Mouse (Mus musculus) ES-E14 (cell line): ENCODE measurements around the gene Olfr1301. TPM values are rescaled to one million over a fixed set of nuclear protein-coding genes. Genes with fewer than 3 reads are reported as not detected.

Experiments
- DNase-seq: peaks from one replicate; pipeline ENCODE4 v3.0.0-alpha.2; 2013; ENCODE audit warnings: low read depth, low spot score
- H3K27ac ChIP-seq: 2 replicates; pipeline ENCODE4 v1.5.1; 2012; ENCODE audit warnings: low read depth, mild to moderate bottlenecking, low read length, moderate library complexity, mixed read lengths; ENCODE audit not compliant: poor library complexity, insufficient read depth, severe bottlenecking
- H3K36me3 ChIP-seq: 2 replicates; pipeline ENCODE4 v1.6.1; 2012; ENCODE audit warnings: mild to moderate bottlenecking, low read length, moderate library complexity, mixed read lengths; ENCODE audit not compliant: control insufficient read depth, poor library complexity, insufficient read depth, severe bottlenecking
- H3K4me1 ChIP-seq, 2 experiments: fragments of 150-350 bp in 1 of 2; sonication (generic) in 1 of 2; 2 replicates each; pipeline ENCODE4 v1.6.1; 2012; ENCODE audit warnings: low read length in 2 of 2, mild to moderate bottlenecking in 1 of 2, mixed read lengths in 1 of 2; ENCODE audit not compliant: control insufficient read depth in 2 of 2, insufficient read depth in 2 of 2, poor library complexity in 1 of 2
- H3K4me3 ChIP-seq, 2 experiments: fragments of 150-350 bp in 1 of 2; sonication (generic) in 1 of 2; 2 replicates each; pipeline ENCODE4 v1.5.1; 2012; ENCODE audit warnings: low read length in 2 of 2, low read depth in 1 of 2, mild to moderate bottlenecking in 1 of 2, mixed read lengths in 1 of 2; ENCODE audit not compliant: insufficient read depth in 1 of 2, poor library complexity in 1 of 2, severe bottlenecking in 1 of 2
- H3K9ac ChIP-seq: 2 replicates; pipeline ENCODE4 v1.6.1; 2012; ENCODE audit warnings: low read depth, mild to moderate bottlenecking, low read length, mixed read lengths; ENCODE audit not compliant: poor library complexity, insufficient read depth, severe bottlenecking
- H3K9me3 ChIP-seq: fragments of 150-350 bp; sonication (generic); 2 replicates; pipeline ENCODE4 v1.6.1; 2012; ENCODE audit warnings: low read depth, mild to moderate bottlenecking, low read length; ENCODE audit not compliant: control insufficient read depth, insufficient read depth
- CHD2 ChIP-seq: IDR thresholded peaks from 2 replicates; pipeline ENCODE4 v1.6.1; 2014; ENCODE audit warnings: mild to moderate bottlenecking, low read depth, low read length, inconsistent platforms
- HCFC1 ChIP-seq: IDR thresholded peaks from 2 replicates; pipeline ENCODE4 v1.6.1; 2012; ENCODE audit warnings: low read length, inconsistent platforms, borderline replicate concordance; ENCODE audit not compliant: insufficient read depth
- MAFK ChIP-seq: IDR thresholded peaks from 2 replicates; pipeline ENCODE4 v1.6.1; 2014; ENCODE audit warnings: mild to moderate bottlenecking, low read depth, low read length, inconsistent platforms; ENCODE audit not compliant: insufficient read depth
- ZC3H11A ChIP-seq: IDR thresholded peaks from 2 replicates; pipeline ENCODE4 v1.6.1; 2012; ENCODE audit warnings: low read depth, mild to moderate bottlenecking, inconsistent platforms, low read length, borderline replicate concordance
- ZNF384 ChIP-seq: IDR thresholded peaks from 2 replicates; pipeline ENCODE4 v1.6.1; 2012; ENCODE audit warnings: low read depth, low read length, inconsistent platforms
- in situ Hi-C, 2 experiments: fragments of 600-800 bp; cut with MboI; formaldehyde crosslinking; loops; one replicate each; pipeline ENCODE4 v1.15.1; 2025; ENCODE audit warnings: low sequenced_read_pairs in 2 of 2, inconsistent platforms in 1 of 2; ENCODE audit not compliant: unreplicated experiment in 2 of 2
- total RNA-seq: library from RNA; depleted of rRNA; stranded (reverse); fragments of 300-350 nt; gene quantifications from 2 replicates; pipeline ENCODE4 v1.2.3, GENCODE M21; 2012; rRNA removed

Olfr1301 gene
- total RNA-seq, result not detected in 2 replicates

GRCm38 (mm10) chr2:111750706-111751105 is at the start of gene Olfr1301:
Olfr1301 (plus strand) TSS chr2:111751006.
- no peak within 1 kb of the TSS for H3K27ac ChIP-seq
- H3K36me3 ChIP-seq, result no peaks in the 10 kb centered on the region
- no peak within 1 kb of the TSS for H3K4me3 ChIP-seq
- DNase-seq, result no peak
- H3K9me3 ChIP-seq, result no peaks in the 10 kb centered on the region
- no peak for TF ChIP-seq ZNF384
- TF ChIP-seq ZC3H11A, result no peak
- no peak for TF ChIP-seq MAFK
- TF ChIP-seq HCFC1, result no peak
- no peak for TF ChIP-seq CHD2
- H3K9ac ChIP-seq, result no peak within 1 kb of the TSS
- in situ Hi-C loops, result no loop called here
- no peaks in the 10 kb centered on the region for H3K4me1 ChIP-seq

GRCm38 (mm10) chr2:111726739-111727138 is 24.1 kb upstream of the Olfr1301 start:
- Histone ChIP-seq H3K4me1 (no peaks in the 10 kb centered on the region), H3K36me3 (no peaks in the 10 kb centered on the region), H3K9ac (no peak overlapping the region), H3K27ac (no peak overlapping the region), H3K4me3 (no peak overlapping the region), H3K9me3 (no peaks in the 10 kb centered on the region)
- in situ Hi-C loops, result no loop called here
- TF ChIP-seq ZC3H11A, result no peak
- no peak for TF ChIP-seq HCFC1
- no peak for TF ChIP-seq ZNF384
- TF ChIP-seq CHD2, result no peak
- no peak for TF ChIP-seq MAFK
- no peak for DNase-seq

GRCm38 (mm10) chr2:111777129-111777528 is 26.3 kb downstream of the Olfr1301 start, which contains the start of gene Olfr1302:
Olfr1302 (plus strand) TSS chr2:111777429.
- DNase-seq, result no peak
- Histone ChIP-seq H3K9ac (no peak within 1 kb of the TSS), H3K27ac (no peak within 1 kb of the TSS), H3K36me3 (no peaks in the 10 kb centered on the region), H3K9me3 (no peaks in the 10 kb centered on the region), H3K4me3 (no peak within 1 kb of the TSS), H3K4me1 (no peaks in the 10 kb centered on the region)
- in situ Hi-C loops, result no loop called here
- TF ChIP-seq CHD2 (no peak), MAFK (no peak), ZNF384 (no peak), HCFC1 (no peak), ZC3H11A (no peak)

Other genes with a start within 250 kb of the Olfr1301 start
- gene Olfr1293-ps, start 225.8 kb upstream of the Olfr1301 start, total RNA-seq, result not detected in 2 replicates
- not detected in 2 replicates for gene Olfr1294, start 210.7 kb upstream of the Olfr1301 start, total RNA-seq
- gene Olfr1295, start 181.3 kb upstream of the Olfr1301 start, total RNA-seq, result not detected in 2 replicates
- gene Olfr1297, start 124.5 kb upstream of the Olfr1301 start, total RNA-seq, result not detected in 2 replicates
- not detected in 2 replicates for gene Olfr1298, start 101.8 kb upstream of the Olfr1301 start, total RNA-seq
- gene Olfr1299, start 89.6 kb upstream of the Olfr1301 start, total RNA-seq, result not detected in 2 replicates
- gene Olfr1302, start 26.4 kb downstream of the Olfr1301 start, total RNA-seq, result not detected in 2 replicates
- not detected in 2 replicates for gene Olfr1303, start 69.3 kb downstream of the Olfr1301 start, total RNA-seq
- gene Olfr1305, start 126.1 kb downstream of the Olfr1301 start, total RNA-seq, result not detected in 2 replicates
- not detected in 2 replicates for gene Olfr1306, start 165.3 kb downstream of the Olfr1301 start, total RNA-seq
- gene Olfr1307, start 198.4 kb downstream of the Olfr1301 start, total RNA-seq, result not detected in 2 replicates
- not detected in 2 replicates for gene Olfr1308, start 213.9 kb downstream of the Olfr1301 start, total RNA-seq
- gene Olfr1309, start 239.3 kb downstream of the Olfr1301 start, total RNA-seq, result not detected in 2 replicates